Mouse (Mus musculus): Measurements from ENCODE around the gene Gpsm2. TPM values are rescaled to one million over a fixed set of nuclear protein-coding genes. Genes with fewer than 3 reads are reported as not detected.
A peak's percentile ranks its signal among the peaks of the same experiment; 100 is the strongest.
"Not testable (repeated sequence)": the region's sequence is repeated elsewhere in the genome, so short reads cannot be mapped to it uniquely, and the experiment has no call there.

Gene Gpsm2
- total RNA-seq, 1 experiment from 2014 or later: 22.9 TPM

- no peak for ATAC-seq (replicated peaks in 1 of 2; ENCODE audit: insufficient read depth in 1 of 2, low FRiP score in 2 of 2, low TSS enrichment in 1 of 2, low read depth in 1 of 2, poor library complexity in 2 of 2, severe bottlenecking in 2 of 2)
These were observed 27.8 kb downstream of the Gpsm2 start for GRCm38 (mm10) chr3:108694321-108694720.

- ATAC-seq (replicated peaks in 1 of 2; ENCODE audit: insufficient read depth in 1 of 2, low FRiP score in 2 of 2, low TSS enrichment in 1 of 2, low read depth in 1 of 2, poor library complexity in 2 of 2, severe bottlenecking in 2 of 2): no peak
These were observed 32.1 kb downstream of the Gpsm2 start for GRCm38 (mm10) chr3:108689979-108690378.

- no peak for ATAC-seq (replicated peaks in 1 of 2; ENCODE audit: insufficient read depth in 1 of 2, low FRiP score in 2 of 2, low TSS enrichment in 1 of 2, low read depth in 1 of 2, poor library complexity in 2 of 2, severe bottlenecking in 2 of 2)
These were observed 32.7 kb downstream of the Gpsm2 start for GRCm38 (mm10) chr3:108689446-108689845.

- ATAC-seq (replicated peaks in 1 of 2; ENCODE audit: insufficient read depth in 1 of 2, low FRiP score in 2 of 2, low TSS enrichment in 1 of 2, low read depth in 1 of 2, poor library complexity in 2 of 2, severe bottlenecking in 2 of 2): no peak
These were observed 33.1 kb downstream of the Gpsm2 start for GRCm38 (mm10) chr3:108689015-108689441.

GRCm38 (mm10) chr3:108685701-108686100 is 36.4 kb downstream of the Gpsm2 start:
- ATAC-seq (replicated peaks in 1 of 2; ENCODE audit: insufficient read depth in 1 of 2, low FRiP score in 2 of 2, low TSS enrichment in 1 of 2, low read depth in 1 of 2, poor library complexity in 2 of 2, severe bottlenecking in 2 of 2): no peak

- not testable (repeated sequence) for ATAC-seq (replicated peaks in 1 of 2; ENCODE audit: insufficient read depth in 1 of 2, low FRiP score in 2 of 2, low TSS enrichment in 1 of 2, low read depth in 1 of 2, poor library complexity in 2 of 2, severe bottlenecking in 2 of 2)
These were observed 38.5 kb downstream of the Gpsm2 start for GRCm38 (mm10) chr3:108683597-108683996.

- no peak for ATAC-seq (replicated peaks in 1 of 2; ENCODE audit: insufficient read depth in 1 of 2, low FRiP score in 2 of 2, low TSS enrichment in 1 of 2, low read depth in 1 of 2, poor library complexity in 2 of 2, severe bottlenecking in 2 of 2)
These were observed 41.1 kb downstream of the Gpsm2 start for GRCm38 (mm10) chr3:108681004-108681403.

GRCm38 (mm10) chr3:108676616-108677015 is 45.5 kb downstream of the Gpsm2 start:
- no peak for ATAC-seq (replicated peaks in 1 of 2; ENCODE audit: insufficient read depth in 1 of 2, low FRiP score in 2 of 2, low TSS enrichment in 1 of 2, low read depth in 1 of 2, poor library complexity in 2 of 2, severe bottlenecking in 2 of 2)

- ATAC-seq (replicated peaks in 1 of 2; ENCODE audit: insufficient read depth in 1 of 2, low FRiP score in 2 of 2, low TSS enrichment in 1 of 2, low read depth in 1 of 2, poor library complexity in 2 of 2, severe bottlenecking in 2 of 2): no peak
These were observed 61.2 kb downstream of the Gpsm2 start for GRCm38 (mm10) chr3:108660941-108661340.

- ATAC-seq (replicated peaks in 1 of 2; ENCODE audit: insufficient read depth in 1 of 2, low FRiP score in 2 of 2, low TSS enrichment in 1 of 2, low read depth in 1 of 2, poor library complexity in 2 of 2, severe bottlenecking in 2 of 2): no peak
These were observed 63.5 kb downstream of the Gpsm2 start for GRCm38 (mm10) chr3:108658612-108659011.

GRCm38 (mm10) chr3:108655486-108655885 is 66.6 kb downstream of the Gpsm2 start:
- no peak for ATAC-seq (replicated peaks in 1 of 2; ENCODE audit: insufficient read depth in 1 of 2, low FRiP score in 2 of 2, low TSS enrichment in 1 of 2, low read depth in 1 of 2, poor library complexity in 2 of 2, severe bottlenecking in 2 of 2)

- no peak for ATAC-seq (replicated peaks in 1 of 2; ENCODE audit: insufficient read depth in 1 of 2, low FRiP score in 2 of 2, low TSS enrichment in 1 of 2, low read depth in 1 of 2, poor library complexity in 2 of 2, severe bottlenecking in 2 of 2)
These were observed 67.5 kb downstream of the Gpsm2 start for GRCm38 (mm10) chr3:108654566-108654965.

- peak; percentile 92 for ATAC-seq (replicated peaks in 1 of 2; ENCODE audit: insufficient read depth in 1 of 2, low FRiP score in 2 of 2, low TSS enrichment in 1 of 2, low read depth in 1 of 2, poor library complexity in 2 of 2, severe bottlenecking in 2 of 2)
These were observed 68.3 kb downstream of the Gpsm2 start, which contains the start of gene Clcc1 for GRCm38 (mm10) chr3:108653710-108654379. TSS of gene Clcc1 (plus strand) at chr3:108653913.

- ATAC-seq (replicated peaks in 1 of 2; ENCODE audit: insufficient read depth in 1 of 2, low FRiP score in 2 of 2, low TSS enrichment in 1 of 2, low read depth in 1 of 2, poor library complexity in 2 of 2, severe bottlenecking in 2 of 2): peak in 1 of 2 experiments; percentile 26; a peak in 2 of 4 replicates
These were observed 69.1 kb downstream of the Gpsm2 start for GRCm38 (mm10) chr3:108652866-108653642.

- ATAC-seq (replicated peaks in 1 of 2; ENCODE audit: insufficient read depth in 1 of 2, low FRiP score in 2 of 2, low TSS enrichment in 1 of 2, low read depth in 1 of 2, poor library complexity in 2 of 2, severe bottlenecking in 2 of 2): not testable (repeated sequence)
These were observed 74.4 kb downstream of the Gpsm2 start for GRCm38 (mm10) chr3:108647681-108648080.

- no peak for ATAC-seq (replicated peaks in 1 of 2; ENCODE audit: insufficient read depth in 1 of 2, low FRiP score in 2 of 2, low TSS enrichment in 1 of 2, low read depth in 1 of 2, poor library complexity in 2 of 2, severe bottlenecking in 2 of 2)
These were observed 76.1 kb downstream of the Gpsm2 start for GRCm38 (mm10) chr3:108646036-108646435.

GRCm38 (mm10) chr3:108644856-108645255 is 77.3 kb downstream of the Gpsm2 start:
- no peak for ATAC-seq (replicated peaks in 1 of 2; ENCODE audit: insufficient read depth in 1 of 2, low FRiP score in 2 of 2, low TSS enrichment in 1 of 2, low read depth in 1 of 2, poor library complexity in 2 of 2, severe bottlenecking in 2 of 2)

GRCm38 (mm10) chr3:108640998-108641397 is 81.1 kb downstream of the Gpsm2 start:
- ATAC-seq (replicated peaks in 1 of 2; ENCODE audit: insufficient read depth in 1 of 2, low FRiP score in 2 of 2, low TSS enrichment in 1 of 2, low read depth in 1 of 2, poor library complexity in 2 of 2, severe bottlenecking in 2 of 2): no peak

Measured in hematopoietic stem cell, adult 5-6 weeks (primary cell).